Mouse (Mus musculus): ENCODE measurements around the gene Usp46. TPM values are rescaled to one million over a fixed set of nuclear protein-coding genes. Genes with fewer than 3 reads are reported as not detected.

The Usp46 gene
- polyA plus RNA-seq, 1 experiment from 2014 or later: 23.8 TPM

DNA sequence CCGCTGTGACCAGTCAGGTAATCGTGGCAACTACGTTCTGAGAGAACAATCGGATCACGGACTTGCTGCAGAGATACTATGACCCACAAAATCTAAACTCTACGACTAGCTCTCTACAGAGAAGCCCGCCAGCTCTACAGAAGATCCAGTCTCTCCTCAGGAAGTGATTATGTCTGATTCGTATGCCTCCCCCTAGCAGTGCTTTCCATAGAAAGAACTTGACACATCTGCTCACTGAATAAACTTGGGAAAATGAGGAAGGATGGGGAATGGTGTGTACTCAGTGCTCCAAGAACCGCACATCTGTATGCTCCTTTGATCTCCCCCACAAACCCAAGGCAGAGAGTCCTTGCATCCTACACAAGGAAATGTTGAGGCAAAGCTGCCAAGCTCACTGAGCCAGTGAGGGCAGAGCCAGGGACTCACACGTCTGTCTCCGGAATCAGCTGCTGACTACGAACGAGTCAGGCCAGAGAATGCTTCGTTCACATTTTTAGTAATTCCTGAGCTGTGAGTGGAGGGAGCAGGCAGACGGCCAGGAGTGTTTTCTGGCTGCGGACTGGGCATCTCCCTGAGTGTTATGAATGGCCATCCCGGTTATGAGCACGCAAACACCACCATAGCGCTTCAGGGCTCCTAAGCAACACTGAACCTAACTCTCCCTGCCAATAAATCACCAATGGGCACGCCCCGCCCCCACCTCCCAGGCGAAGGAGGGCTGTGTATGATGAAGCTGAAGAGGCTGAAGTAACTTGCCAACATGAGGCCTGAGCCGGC, 16.6 kb downstream of the Usp46 start:
- ATAC-seq (ENCODE audit: extremely low read depth, insufficient number of reproducible peaks, low FRiP score, low TSS enrichment): peak; percentile 25; the same call in 1 of the 2 replicates
- WGBS: 70% methylated on average over 23 of the region's 23 CpGs
- H3K4me3 ChIP-seq: no peak overlapping the region
- H3K9ac ChIP-seq: peak overlapping the region; percentile 16; the same call in 1 of the 2 replicates
- H3K4me1 ChIP-seq: peaks cover 58% of the 10 kb centered on the region
- H3K9me3 ChIP-seq: no peaks in the 10 kb centered on the region
- no peaks in the 10 kb centered on the region for H3K27me3 ChIP-seq (replicated peaks)
- peak overlapping the region; percentile 45 for H3K27ac ChIP-seq (replicated peaks)
- H3K4me2 ChIP-seq: peak overlapping the region; percentile 5; the same call in 1 of the 2 replicates
- peaks cover 7% of the 10 kb centered on the region; the same call in 1 of the 2 replicates for H3K36me3 ChIP-seq

DNA sequence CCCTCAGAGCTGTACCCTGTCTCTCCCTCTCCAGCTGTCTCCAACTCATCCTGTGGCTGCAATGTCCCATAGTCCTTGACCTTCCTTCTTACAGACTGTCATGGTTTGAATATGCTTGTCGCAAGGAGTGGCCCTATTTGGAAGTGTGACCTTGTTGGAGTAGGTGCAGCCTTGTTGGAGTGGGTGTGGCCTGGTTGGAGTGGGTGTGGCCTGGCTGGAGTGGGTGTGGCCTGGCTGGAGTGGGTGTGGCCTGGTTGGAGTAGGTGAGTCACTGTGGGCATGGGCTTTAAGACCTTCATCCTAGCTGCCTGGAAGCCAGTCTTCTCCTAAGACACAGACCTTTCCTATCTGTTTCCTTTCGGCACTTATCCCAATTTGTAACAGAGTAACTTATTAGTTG, 17.3 kb downstream of the Usp46 start:
- Histone ChIP-seq H3K27me3 (replicated peaks) (no peaks in the 10 kb centered on the region), H3K4me2 (no peak overlapping the region), H3K27ac (replicated peaks) (0 out of 2 replicates have a peak overlapping the region, but pooled peaks have one; percentile 45), H3K9me3 (no peaks in the 10 kb centered on the region), H3K4me3 (no peak overlapping the region), H3K9ac (no peak overlapping the region), H3K4me1 (peaks cover 51% of the 10 kb centered on the region), H3K36me3 (peaks cover 7% of the 10 kb centered on the region; the same call in 1 of the 2 replicates)
- 91% methylated on average over 2 of the region's 2 CpGs for WGBS
- ATAC-seq (ENCODE audit: extremely low read depth, insufficient number of reproducible peaks, low FRiP score, low TSS enrichment): peak; percentile 12; the same call in 1 of the 2 replicates

DNA sequence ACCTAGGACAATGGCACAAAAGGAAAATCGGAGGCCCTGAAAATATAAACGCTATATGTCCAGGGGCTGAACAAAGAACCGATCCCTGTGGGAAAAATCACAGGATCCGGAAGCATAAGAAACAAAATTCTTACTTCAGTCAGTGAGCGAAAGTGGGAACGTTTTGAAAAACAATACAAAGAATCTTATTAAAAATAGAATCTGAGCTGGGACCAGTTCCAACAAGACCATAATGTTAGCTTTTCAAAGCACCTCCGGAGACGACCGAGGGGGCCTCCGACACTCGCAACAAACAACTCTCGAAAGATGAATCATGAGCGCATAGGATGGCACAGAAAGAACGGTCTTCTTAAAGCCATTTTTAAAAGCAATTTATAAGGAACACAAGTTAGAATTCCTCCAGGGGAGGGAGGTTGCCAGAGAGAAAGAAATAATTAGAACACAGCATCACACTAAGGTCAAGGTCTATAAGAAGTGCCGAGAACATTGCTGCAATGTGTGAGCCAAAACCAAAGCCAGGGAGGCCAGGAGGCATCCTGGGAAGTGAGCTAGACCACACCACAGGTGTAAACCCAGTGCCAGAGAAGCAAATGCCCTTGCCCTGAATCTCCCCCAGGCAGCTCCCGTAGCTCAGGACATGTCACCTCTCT, 19.3 kb downstream of the Usp46 start:
- Histone ChIP-seq H3K4me1 (peaks cover 69% of the 10 kb centered on the region), H3K27me3 (replicated peaks) (no peaks in the 10 kb centered on the region), H3K9me3 (no peaks in the 10 kb centered on the region), H3K9ac (0 out of 2 replicates have a peak overlapping the region, but pooled peaks have one; percentile 50), H3K4me2 (peak overlapping the region; percentile 31), H3K36me3 (peaks cover 7% of the 10 kb centered on the region; the same call in 1 of the 2 replicates), H3K27ac (replicated peaks) (peak overlapping the region; percentile 43), H3K4me3 (no peak overlapping the region)
- ATAC-seq (ENCODE audit: extremely low read depth, insufficient number of reproducible peaks, low FRiP score, low TSS enrichment): no peak
- 69% methylated on average over 16 of the region's 16 CpGs for WGBS

DNA sequence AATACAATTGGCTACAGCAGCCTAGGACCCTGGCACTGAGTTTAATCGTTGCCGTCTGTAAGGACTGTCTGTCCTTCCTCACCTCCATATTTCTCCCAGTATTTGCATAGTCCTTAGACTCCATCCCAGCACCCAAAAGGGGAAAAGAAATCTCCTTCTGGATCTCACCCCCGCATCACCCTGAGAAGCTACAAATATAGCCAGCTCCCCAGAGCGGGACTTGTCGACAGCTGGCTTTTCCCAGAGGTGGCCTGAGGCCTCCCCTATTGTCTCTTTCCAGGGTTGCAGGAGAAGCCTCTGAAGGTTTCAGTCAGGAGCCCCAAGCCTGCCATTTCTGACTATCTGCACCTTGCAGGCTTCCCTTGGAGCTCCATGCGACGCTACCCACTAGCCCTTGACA, 23.6 kb downstream of the Usp46 start:
- Histone ChIP-seq H3K27me3 (replicated peaks) (no peaks in the 10 kb centered on the region), H3K4me2 (no peak overlapping the region), H3K27ac (replicated peaks) (no peak overlapping the region), H3K9ac (no peak overlapping the region), H3K4me3 (no peak overlapping the region), H3K36me3 (peaks cover 7% of the 10 kb centered on the region; the same call in 1 of the 2 replicates), H3K9me3 (no peaks in the 10 kb centered on the region), H3K4me1 (peaks cover 52% of the 10 kb centered on the region)
- WGBS: 37% methylated on average over 7 of the region's 7 CpGs
- no peak for ATAC-seq (ENCODE audit: extremely low read depth, insufficient number of reproducible peaks, low FRiP score, low TSS enrichment)

DNA sequence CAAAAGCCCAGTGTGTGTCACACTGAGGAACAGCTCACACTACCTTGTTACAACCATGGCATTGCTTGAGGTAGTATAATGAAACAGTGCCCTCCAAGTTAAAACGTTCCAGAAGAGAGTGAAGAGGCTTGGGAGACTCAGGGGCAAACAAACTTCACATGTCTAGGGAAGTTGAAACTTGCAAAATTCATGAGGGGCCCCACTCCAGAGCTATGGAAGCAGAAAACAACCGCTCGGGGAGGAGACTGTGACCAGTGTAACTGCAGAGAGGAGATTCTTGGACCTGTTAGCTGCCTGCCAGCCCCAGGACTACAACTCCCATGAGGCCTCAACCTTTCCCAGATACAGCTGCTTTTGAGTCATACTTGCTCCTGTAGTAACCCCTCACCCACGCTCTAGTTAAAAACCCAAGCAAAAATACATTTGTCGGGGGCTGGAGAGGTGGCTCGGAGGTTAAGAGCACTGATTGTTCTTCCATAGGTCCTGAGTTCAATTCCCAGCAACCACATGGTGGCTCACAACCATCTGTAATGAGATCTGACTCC, 25.4 kb downstream of the Usp46 start:
- H3K4me2 ChIP-seq: no peak overlapping the region
- H3K4me3 ChIP-seq: no peak overlapping the region
- ATAC-seq (ENCODE audit: extremely low read depth, insufficient number of reproducible peaks, low FRiP score, low TSS enrichment): no peak
- H3K27ac ChIP-seq (replicated peaks): no peak overlapping the region
- H3K36me3 ChIP-seq: peaks cover 7% of the 10 kb centered on the region; the same call in 1 of the 2 replicates
- H3K27me3 ChIP-seq (replicated peaks): no peaks in the 10 kb centered on the region
- H3K9ac ChIP-seq: no peak overlapping the region
- WGBS: 70% methylated on average over 6 of the region's 6 CpGs
- no peaks in the 10 kb centered on the region for H3K9me3 ChIP-seq
- H3K4me1 ChIP-seq: peaks cover 44% of the 10 kb centered on the region

DNA sequence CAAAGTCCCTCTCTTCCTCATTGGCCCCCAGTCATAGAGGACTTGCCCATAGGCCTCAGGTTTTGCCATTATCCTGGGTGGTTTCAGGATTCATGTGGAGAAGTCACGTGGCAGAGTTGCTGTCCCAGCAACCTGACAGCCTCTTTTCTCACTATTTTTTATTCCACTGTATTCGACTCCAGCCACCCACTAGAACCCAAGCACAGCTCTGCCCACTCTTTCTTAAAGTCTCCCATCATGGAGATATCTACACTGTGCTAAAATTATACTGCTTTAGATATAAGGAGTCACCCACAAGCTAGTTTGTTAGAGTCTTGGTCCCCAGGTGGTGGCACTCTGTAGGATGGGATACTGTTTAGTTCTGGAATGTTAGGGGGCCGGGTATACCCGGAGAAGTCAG, 27.7 kb downstream of the Usp46 start:
- peaks cover 13% of the 10 kb centered on the region for H3K36me3 ChIP-seq
- ATAC-seq (ENCODE audit: extremely low read depth, insufficient number of reproducible peaks, low FRiP score, low TSS enrichment): no peak
- no peak overlapping the region for H3K4me2 ChIP-seq
- no peaks in the 10 kb centered on the region for H3K27me3 ChIP-seq (replicated peaks)
- no peak overlapping the region for H3K9ac ChIP-seq
- no peak overlapping the region for H3K27ac ChIP-seq (replicated peaks)
- WGBS: 82% methylated on average over 4 of the region's 4 CpGs
- no peak overlapping the region for H3K4me3 ChIP-seq
- H3K4me1 ChIP-seq: peaks cover 46% of the 10 kb centered on the region
- H3K9me3 ChIP-seq: no peaks in the 10 kb centered on the region

DNA sequence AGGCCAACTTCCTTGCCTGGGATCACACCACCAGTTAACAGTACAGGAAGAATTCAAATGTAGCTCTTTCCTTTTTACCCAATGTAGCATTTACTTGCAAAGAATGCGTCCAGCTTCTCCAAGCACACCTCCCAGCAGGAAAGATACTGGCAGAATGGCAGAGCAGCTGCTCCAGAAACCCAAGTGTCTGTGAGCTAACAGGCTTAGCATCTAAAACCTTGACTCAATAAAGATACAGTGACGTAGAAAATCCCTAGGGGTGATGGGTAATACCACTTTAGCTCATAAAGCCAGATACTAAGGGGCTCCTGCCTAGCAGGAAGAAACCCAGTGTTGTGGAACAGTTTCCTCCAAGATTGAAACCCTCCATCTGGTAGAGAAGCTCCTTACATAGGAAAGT, 32.8 kb downstream of the Usp46 start:
- Histone ChIP-seq H3K36me3 (peaks cover 36% of the 10 kb centered on the region), H3K27ac (replicated peaks) (no peak overlapping the region), H3K27me3 (replicated peaks) (no peaks in the 10 kb centered on the region), H3K9ac (no peak overlapping the region), H3K4me2 (no peak overlapping the region), H3K9me3 (no peaks in the 10 kb centered on the region), H3K4me1 (peaks cover 35% of the 10 kb centered on the region), H3K4me3 (no peak overlapping the region)
- ATAC-seq (ENCODE audit: extremely low read depth, insufficient number of reproducible peaks, low FRiP score, low TSS enrichment): no peak
- 85% methylated on average over 2 of the region's 2 CpGs for WGBS

DNA sequence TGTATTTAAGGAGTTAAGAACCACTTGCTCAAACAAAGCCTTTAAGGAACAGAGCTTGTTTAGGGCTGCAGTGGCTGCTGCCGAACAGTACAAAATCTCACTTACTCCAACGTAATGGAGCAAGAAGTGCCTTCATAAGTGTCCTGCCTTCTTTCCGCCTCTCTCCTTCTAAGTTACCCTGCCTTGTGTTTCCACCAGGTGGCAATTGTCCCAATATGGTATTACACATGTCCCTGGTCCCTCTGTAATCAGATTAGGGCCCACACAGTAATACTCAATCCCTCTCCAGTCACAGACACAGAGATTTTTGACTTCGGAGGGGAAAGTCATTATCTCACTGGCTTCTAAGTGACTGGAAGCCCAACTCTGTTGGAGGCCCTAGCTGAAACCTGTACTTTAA, 34.1 kb downstream of the Usp46 start:
- Histone ChIP-seq H3K27ac (replicated peaks) (no peak overlapping the region), H3K9me3 (no peaks in the 10 kb centered on the region), H3K4me2 (no peak overlapping the region), H3K9ac (no peak overlapping the region), H3K36me3 (peaks cover 43% of the 10 kb centered on the region), H3K27me3 (replicated peaks) (no peaks in the 10 kb centered on the region), H3K4me1 (peaks cover 36% of the 10 kb centered on the region), H3K4me3 (no peak overlapping the region)
- ATAC-seq (ENCODE audit: extremely low read depth, insufficient number of reproducible peaks, low FRiP score, low TSS enrichment): no peak
- WGBS: 72% methylated on average over 4 of the region's 4 CpGs

DNA sequence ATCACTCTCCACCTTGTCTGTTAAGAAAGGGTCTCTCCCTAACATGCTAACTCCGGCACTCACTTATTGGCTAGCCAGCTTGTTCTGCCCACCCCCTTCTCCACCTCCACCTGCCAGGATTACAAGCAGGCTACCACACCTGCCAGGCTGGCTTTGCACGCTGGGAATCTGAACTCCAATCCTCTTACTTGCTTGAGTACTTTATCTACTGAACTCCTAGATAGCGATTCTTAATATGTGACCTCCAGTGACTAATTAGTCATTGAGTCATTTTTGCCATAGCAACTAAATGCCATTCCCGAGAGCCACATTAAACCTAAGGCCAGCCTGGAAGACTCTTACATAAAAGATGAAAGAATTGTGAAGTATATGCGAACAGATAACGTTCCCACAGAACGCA, 38.4 kb downstream of the Usp46 start:
- H3K9me3 ChIP-seq: no peaks in the 10 kb centered on the region
- H3K27ac ChIP-seq (replicated peaks): no peak overlapping the region; the same call in 1 of the 2 replicates
- no peak overlapping the region for H3K9ac ChIP-seq
- H3K4me1 ChIP-seq: peaks cover 18% of the 10 kb centered on the region
- H3K4me2 ChIP-seq: no peak overlapping the region
- peaks cover 57% of the 10 kb centered on the region for H3K36me3 ChIP-seq
- 48% methylated on average over 7 of the region's 7 CpGs for WGBS
- no peak overlapping the region for H3K4me3 ChIP-seq
- H3K27me3 ChIP-seq (replicated peaks): no peaks in the 10 kb centered on the region
- no peak for ATAC-seq (ENCODE audit: extremely low read depth, insufficient number of reproducible peaks, low FRiP score, low TSS enrichment)

DNA sequence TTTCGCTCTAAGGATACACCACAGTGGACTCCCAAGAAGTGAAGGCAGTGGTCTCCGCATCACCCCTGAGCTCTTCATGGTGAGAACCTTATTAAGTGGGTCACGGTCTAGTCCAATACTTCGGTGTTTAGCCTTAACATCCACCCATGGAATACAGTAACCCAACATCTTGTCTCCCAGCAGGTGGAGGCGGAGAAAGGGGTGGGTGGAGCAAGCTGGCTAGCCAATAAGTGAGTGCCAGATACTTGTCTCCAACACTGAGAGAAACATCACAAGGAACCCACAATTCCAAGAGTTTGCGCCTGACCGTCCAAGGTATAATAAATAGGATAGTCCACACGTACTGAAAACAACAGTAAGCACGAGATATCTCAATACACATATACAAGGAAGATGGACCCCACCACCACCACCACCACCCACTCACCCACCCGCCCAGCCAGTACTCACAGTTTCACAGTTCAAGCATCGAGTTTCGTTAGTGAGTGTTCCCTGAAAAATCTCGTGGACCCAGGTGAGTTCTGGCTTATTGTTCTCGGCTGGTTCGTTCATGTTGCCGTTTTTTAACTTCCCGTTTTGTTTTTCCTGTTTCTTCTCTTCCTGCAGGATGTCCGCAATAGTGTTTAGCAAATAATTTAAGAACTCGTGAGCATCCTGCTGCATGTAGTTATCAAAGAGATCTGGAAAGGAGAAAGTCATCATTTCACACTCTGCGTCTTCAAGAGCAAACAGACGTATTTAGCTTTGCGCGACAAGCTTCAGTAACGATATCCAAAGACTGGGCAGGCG, 39.3 kb downstream of the Usp46 start:
- Histone ChIP-seq H3K4me2 (no peak overlapping the region), H3K27ac (replicated peaks) (no peak overlapping the region), H3K4me1 (peaks cover 14% of the 10 kb centered on the region), H3K9me3 (no peaks in the 10 kb centered on the region), H3K27me3 (replicated peaks) (no peaks in the 10 kb centered on the region), H3K9ac (no peak overlapping the region), H3K36me3 (peaks cover 61% of the 10 kb centered on the region), H3K4me3 (no peak overlapping the region)
- WGBS: 92% methylated on average over 25 of the region's 25 CpGs
- no peak for ATAC-seq (ENCODE audit: extremely low read depth, insufficient number of reproducible peaks, low FRiP score, low TSS enrichment)

DNA sequence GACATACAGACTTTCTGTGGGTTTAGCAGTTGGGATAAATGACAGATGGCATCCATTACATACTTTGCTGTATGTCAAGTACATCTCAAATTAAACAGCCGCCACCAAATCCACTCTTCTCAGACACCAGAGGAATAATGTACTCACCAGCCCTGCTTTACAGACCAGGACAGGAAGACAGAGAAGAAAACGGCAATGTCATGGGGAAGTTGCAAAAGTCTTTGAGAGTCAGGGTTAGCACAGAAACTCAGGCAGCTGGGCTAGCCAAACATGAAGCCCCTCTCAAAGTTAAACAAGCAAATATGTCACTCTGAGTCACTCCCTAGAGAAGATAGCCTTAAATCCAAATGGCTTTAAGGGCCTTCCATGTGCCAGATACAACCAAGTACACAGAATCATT, 40.0 kb downstream of the Usp46 start:
- no peak for ATAC-seq (ENCODE audit: extremely low read depth, insufficient number of reproducible peaks, low FRiP score, low TSS enrichment)
- Histone ChIP-seq H3K27me3 (replicated peaks) (no peaks in the 10 kb centered on the region), H3K4me1 (peaks cover 14% of the 10 kb centered on the region), H3K36me3 (peaks cover 64% of the 10 kb centered on the region), H3K9me3 (no peaks in the 10 kb centered on the region), H3K4me3 (no peak overlapping the region), H3K27ac (replicated peaks) (0 out of 2 replicates have a peak overlapping the region, but pooled peaks have one; percentile 6), H3K4me2 (no peak overlapping the region), H3K9ac (no peak overlapping the region)
- 80% methylated on average over 2 of the region's 2 CpGs for WGBS
